Mouse (Mus musculus): ENCODE measurements around the gene Os9. TPM values are rescaled to one million over a fixed set of nuclear protein-coding genes. Genes with fewer than 3 reads are reported as not detected.

Gene Os9
- total and polyA plus RNA-seq, 3 experiments: 42.4 to 60.4 TPM; not detected in 1

GRCm38 (mm10) chr10:127156511-127156910, 35.6 kb upstream of the Os9 start:
- no peak for TF ChIP-seq ZC3H11A (IDR thresholded peaks at IDR 0.05; ENCODE audit: low read depth, low read length)
- TF ChIP-seq SMC3 (IDR thresholded peaks at IDR 0.05; ENCODE audit: low read depth, low read length): no peak
- no peak for TF ChIP-seq RCOR1 (IDR thresholded peaks at IDR 0.05; ENCODE audit: low read depth, low read length)
- TF ChIP-seq ETS1 (IDR thresholded peaks at IDR 0.05; ENCODE audit: low read depth, low read length): no peak
- TF ChIP-seq ZNF384 (IDR thresholded peaks at IDR 0.05; ENCODE audit: low read depth, low read length): no peak
- no peak overlapping the region for H3K27ac ChIP-seq (ENCODE audit: control insufficient read depth, low read depth, low read length)
- no peak overlapping the region for H3K9ac ChIP-seq (ENCODE audit: control insufficient read depth, low read depth, low read length, poor library complexity, severe bottlenecking)

GRCm38 (mm10) chr10:127156089-127156488, 35.2 kb upstream of the Os9 start:
- H3K9ac ChIP-seq (ENCODE audit: control insufficient read depth, low read depth, low read length, poor library complexity, severe bottlenecking): no peak overlapping the region
- no peak for DNase-seq (ENCODE audit: low read depth, low spot score)
- no peaks in the 10 kb centered on the region for H3K27me3 ChIP-seq (ENCODE audit: control insufficient read depth in 1 of 2, insufficient read depth in 2 of 2, low read length in 2 of 2)
- no peak overlapping the region for H3K27ac ChIP-seq (ENCODE audit: control insufficient read depth, low read depth, low read length)
- no peaks in the 10 kb centered on the region for H3K79me2 ChIP-seq (ENCODE audit: control insufficient read depth, insufficient read depth, low read length, poor library complexity)
- H3K36me3 ChIP-seq (ENCODE audit: control insufficient read depth in 1 of 2, insufficient read depth in 2 of 2, low read length in 2 of 2): peaks cover 0 to 5% of the 10 kb centered on the region in 2 experiments; a peak in 2 of 4 replicates
- no peaks in the 10 kb centered on the region for H3K9me3 ChIP-seq (replicated peaks; ENCODE audit: insufficient read depth, low read length)
- TF ChIP-seq USF2 (IDR thresholded peaks at IDR 0.05; ENCODE audit: borderline replicate concordance in 1 of 2, insufficient read depth in 1 of 2, low read depth in 1 of 2, low read length in 2 of 2) (no peak), RCOR1 (IDR thresholded peaks at IDR 0.05; ENCODE audit: low read depth, low read length) (no peak), NELFE (IDR thresholded peaks at IDR 0.05; ENCODE audit: low read depth, low read length) (no peak), MYC (IDR thresholded peaks at IDR 0.05; ENCODE audit: low read depth, low read length) (no peak), GATA1 (IDR thresholded peaks at IDR 0.05; ENCODE audit: low read depth, low read length) (no peak), TAL1 (IDR thresholded peaks at IDR 0.05; ENCODE audit: low read length) (no peak), USF1 (IDR thresholded peaks at IDR 0.05; ENCODE audit: low read depth, low read length) (no peak), CTCF (IDR thresholded peaks at IDR 0.05 in 2 of 3, conservative IDR thresholded peaks at IDR 0.05 in 1 of 3; ENCODE audit: control insufficient read depth in 1 of 3, insufficient read depth in 1 of 3, low read depth in 2 of 3, low read length in 3 of 3, poor library complexity in 1 of 3, severe bottlenecking in 1 of 3) (no peak), SIN3A (IDR thresholded peaks at IDR 0.05; ENCODE audit: low read length) (no peak), KAT2A (conservative IDR thresholded peaks at IDR 0.05; ENCODE audit: low read depth, low read length) (no peak), SMC3 (IDR thresholded peaks at IDR 0.05; ENCODE audit: low read depth, low read length) (no peak), MAZ (IDR thresholded peaks at IDR 0.05; ENCODE audit: low read depth, low read length) (no peak), JUND (IDR thresholded peaks at IDR 0.05; ENCODE audit: low read depth, low read length) (no peak), MYB (IDR thresholded peaks at IDR 0.05; ENCODE audit: low read depth, low read length) (no peak), HCFC1 (IDR thresholded peaks at IDR 0.05; ENCODE audit: low read depth, low read length) (no peak), ELF1 (IDR thresholded peaks at IDR 0.05; ENCODE audit: low read depth, low read length) (no peak), NRF1 (IDR thresholded peaks at IDR 0.05; ENCODE audit: insufficient read depth, low read depth, low read length, poor library complexity, severe bottlenecking) (no peak)
- no peak overlapping the region for H3K4me3 ChIP-seq (ENCODE audit: control insufficient read depth in 1 of 2, insufficient read depth in 1 of 2, low read depth in 2 of 2, low read length in 2 of 2)
- H3K4me1 ChIP-seq (ENCODE audit: control insufficient read depth in 1 of 2, insufficient read depth in 2 of 2, low read length in 2 of 2): peaks cover 2 to 10% of the 10 kb centered on the region in 2 experiments; a peak in 2 of 4 replicates

More at GRCm38 (mm10) chr10:127156511-127156910, 35.6 kb upstream of the Os9 start:
- H3K79me2 ChIP-seq (ENCODE audit: control insufficient read depth, insufficient read depth, low read length, poor library complexity): no peaks in the 10 kb centered on the region
- peaks cover 0 to 5% of the 10 kb centered on the region in 2 experiments; a peak in 2 of 4 replicates for H3K36me3 ChIP-seq (ENCODE audit: control insufficient read depth in 1 of 2, insufficient read depth in 2 of 2, low read length in 2 of 2)
- H3K27me3 ChIP-seq (ENCODE audit: control insufficient read depth in 1 of 2, insufficient read depth in 2 of 2, low read length in 2 of 2): no peaks in the 10 kb centered on the region
- DNase-seq (ENCODE audit: low read depth, low spot score): no peak
- H3K9me3 ChIP-seq (replicated peaks; ENCODE audit: insufficient read depth, low read length): no peaks in the 10 kb centered on the region
- no peak overlapping the region for H3K4me3 ChIP-seq (ENCODE audit: control insufficient read depth in 1 of 2, insufficient read depth in 1 of 2, low read depth in 2 of 2, low read length in 2 of 2)
- H3K4me1 ChIP-seq (ENCODE audit: control insufficient read depth in 1 of 2, insufficient read depth in 2 of 2, low read length in 2 of 2): peaks cover 2 to 10% of the 10 kb centered on the region in 2 experiments; a peak in 2 of 4 replicates

Measured in MEL (cell line).